Mouse (Mus musculus) MEL (cell line): ENCODE data around the gene Lep.

ENCODE experiments used
- POLR2A ChIP-seq, 2 experiments: IDR thresholded peaks; 2 replicates each; pipeline ENCODE4 v1.6.1; 2011 to 2012; ENCODE audit warnings: low read length in 2 of 2, mild to moderate bottlenecking in 2 of 2, control low read depth in 1 of 2, improper control_type of control experiment in 1 of 2, low read depth in 1 of 2, moderate library complexity in 1 of 2; ENCODE audit not compliant: control insufficient read depth in 1 of 2, insufficient read depth in 1 of 2, poor library complexity in 1 of 2
- RAD21 ChIP-seq: IDR thresholded peaks from 2 replicates; pipeline ENCODE4 v1.6.1; 2011; ENCODE audit warnings: mild to moderate bottlenecking, low read depth, low read length, improper control_type of control experiment
- SMC3 ChIP-seq: IDR thresholded peaks from 2 replicates; pipeline ENCODE4 v1.6.1; 2011; ENCODE audit warnings: low read depth, low read length, improper control_type of control experiment
- UBTF ChIP-seq: IDR thresholded peaks from 2 replicates; pipeline ENCODE4 v1.6.1; 2012; ENCODE audit warnings: low read depth, mild to moderate bottlenecking, inconsistent platforms, low read length, improper control_type of control experiment, moderate library complexity, borderline replicate concordance; ENCODE audit not compliant: insufficient read depth

GRCm38 (mm10) chr6:29087921-29088709, 28.1 kb downstream of the Lep start:
- TF ChIP-seq POLR2A (IDR thresholded peaks at IDR 0.05; ENCODE audit: control insufficient read depth in 1 of 2, insufficient read depth in 1 of 2, low read depth in 1 of 2, low read length in 2 of 2, poor library complexity in 1 of 2) = no peak
- no peak for TF ChIP-seq RAD21
- no peak for TF ChIP-seq UBTF
- TF ChIP-seq SMC3 = no peak
